In the genomic region with DNA sequence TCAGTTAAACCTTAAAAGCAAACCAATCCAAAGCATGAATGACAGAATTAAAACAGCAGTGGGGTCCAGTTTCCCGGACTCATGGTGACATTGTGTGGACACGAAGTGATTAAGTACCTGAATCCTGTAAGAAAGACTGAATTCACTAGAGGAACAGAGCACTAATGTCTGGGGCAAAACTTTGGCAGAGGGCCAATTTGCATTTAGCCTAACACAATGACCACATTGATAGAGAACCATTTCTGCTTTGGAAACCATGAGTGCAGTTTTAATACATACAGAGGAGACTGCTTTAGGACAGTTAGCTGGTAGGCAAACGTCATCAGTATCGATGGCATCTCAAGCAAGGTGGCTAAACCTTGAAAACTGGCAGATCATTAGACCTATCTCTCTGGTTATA, we compare ENCODE assay signal across 12 mouse cellular contexts.
A peak's percentile ranks its signal among the peaks of the same experiment; 100 is the strongest.
DNase-seq lines count a peak whose midpoint lies in the region; ATAC-seq and TF ChIP-seq lines count a peak whose summit lies in the region.
"Had no signal": no experiment of that assay in that cellular context is flagged by ENCODE, and none has a peak within 500 bp of the region (broad histone marks: within the 10 kb centered on the region; RNA-seq: fewer than 3 reads in every experiment).

No protein-coding gene starts in this region.

- H3K4me3 ChIP-seq in lung, embryonic 16.5 days (ENCODE audit: low read length): no peak overlapping the region
- no peak overlapping the region for H3K4me3 ChIP-seq in lung, adult 2 months (replicated peaks; ENCODE audit: extremely low read depth, low read depth, low read length)
- no peak overlapping the region for H3K4me3 ChIP-seq in embryonic facial prominence, embryonic 14.5 days (ENCODE audit: low read depth, low read length)
- H3K4me3 ChIP-seq in limb, embryonic 11.5 days (ENCODE audit: low read depth, low read length): no peak overlapping the region
- no peak overlapping the region for H3K4me3 ChIP-seq in stomach, embryonic 14.5 days (ENCODE audit: low read depth, low read length)
- H3K4me3 ChIP-seq in heart, embryonic 12.5 days: no peak overlapping the region

- no peak overlapping the region for H3K9ac ChIP-seq in lung, embryonic 16.5 days (ENCODE audit: low read length)
- no peak overlapping the region for H3K9ac ChIP-seq in embryonic facial prominence, embryonic 14.5 days (ENCODE audit: low read depth, low read length)
- H3K9ac ChIP-seq in limb, embryonic 11.5 days (ENCODE audit: low read length): no peak overlapping the region
- no peak overlapping the region for H3K9ac ChIP-seq in stomach, embryonic 14.5 days (replicated peaks; ENCODE audit: low read depth, low read length)
- no peak overlapping the region for H3K9ac ChIP-seq in heart, embryonic 12.5 days

- no peak for TF ChIP-seq POLR2A in lung, adult 2 months (IDR thresholded peaks at IDR 0.05; ENCODE audit: borderline replicate concordance, extremely low read depth, low read depth, low read length)

- no peaks in the 10 kb centered on the region for H3K36me3 ChIP-seq in lung, embryonic 16.5 days (ENCODE audit: control insufficient read depth, insufficient read depth, low read length)
- H3K36me3 ChIP-seq in embryonic facial prominence, embryonic 14.5 days (ENCODE audit: control insufficient read depth, insufficient read depth, low read length): no peaks in the 10 kb centered on the region
- no peaks in the 10 kb centered on the region for H3K36me3 ChIP-seq in limb, embryonic 11.5 days (ENCODE audit: control insufficient read depth, insufficient read depth, low read length)
- no peaks in the 10 kb centered on the region for H3K36me3 ChIP-seq in stomach, embryonic 14.5 days (ENCODE audit: control insufficient read depth, insufficient read depth, low read length)
- no peaks in the 10 kb centered on the region for H3K36me3 ChIP-seq in heart, embryonic 12.5 days

- DNase-seq in lung, adult 2 months: no peak
- DNase-seq in embryonic facial prominence, embryonic 14.5 days (ENCODE audit: low spot score): peak; percentile 66
- DNase-seq in limb, embryonic 11.5 days (ENCODE audit: low spot score): peak; percentile 51
- no peak for DNase-seq in adrenal gland, adult 2 months
- no peak for DNase-seq in right cerebral cortex, postnatal 4 days
- DNase-seq: cerebellum, adult 9-11 months; kidney, postnatal 14 days; thymus, adult 2 months had no signal

- no peaks in the 10 kb centered on the region for H3K4me1 ChIP-seq in lung, embryonic 16.5 days (replicated peaks; ENCODE audit: control insufficient read depth, insufficient read depth, low read length)
- H3K4me1 ChIP-seq in lung, adult 2 months (ENCODE audit: control insufficient read depth, insufficient read depth, low read length): no peaks in the 10 kb centered on the region
- no peaks in the 10 kb centered on the region for H3K4me1 ChIP-seq in embryonic facial prominence, embryonic 14.5 days (ENCODE audit: control insufficient read depth, insufficient read depth, low read length)
- H3K4me1 ChIP-seq in limb, embryonic 11.5 days (ENCODE audit: control insufficient read depth, insufficient read depth, low read length): peaks cover 7% of the 10 kb centered on the region; the same call in 1 of the 2 replicates
- no peaks in the 10 kb centered on the region for H3K4me1 ChIP-seq in stomach, embryonic 14.5 days (ENCODE audit: control insufficient read depth, insufficient read depth, low read length)
- H3K4me1 ChIP-seq in heart, embryonic 12.5 days (replicated peaks): no peaks in the 10 kb centered on the region

- H3K9me3 ChIP-seq in lung, embryonic 16.5 days (ENCODE audit: control insufficient read depth, low read length): no peaks in the 10 kb centered on the region
- H3K9me3 ChIP-seq in embryonic facial prominence, embryonic 14.5 days (ENCODE audit: control insufficient read depth, low read length): no peaks in the 10 kb centered on the region
- H3K9me3 ChIP-seq in limb, embryonic 11.5 days (ENCODE audit: control insufficient read depth, low read length): no peaks in the 10 kb centered on the region
- no peaks in the 10 kb centered on the region for H3K9me3 ChIP-seq in stomach, embryonic 14.5 days (ENCODE audit: control insufficient read depth, low read depth, low read length)
- H3K9me3 ChIP-seq in heart, embryonic 12.5 days (replicated peaks): no peaks in the 10 kb centered on the region

- no peak overlapping the region for H3K27ac ChIP-seq in lung, embryonic 16.5 days (ENCODE audit: low read length)
- H3K27ac ChIP-seq in embryonic facial prominence, embryonic 14.5 days (replicated peaks; ENCODE audit: low read depth, low read length): no peak overlapping the region
- no peak overlapping the region; the same call in 1 of the 2 replicates for H3K27ac ChIP-seq in limb, embryonic 11.5 days (replicated peaks; ENCODE audit: low read depth, low read length)
- no peak overlapping the region for H3K27ac ChIP-seq in stomach, embryonic 14.5 days (ENCODE audit: low read length)
- H3K27ac ChIP-seq in heart, embryonic 12.5 days (ENCODE audit: poor library complexity, severe bottlenecking): no peak overlapping the region

- no peak overlapping the region for H3K4me2 ChIP-seq in lung, embryonic 16.5 days (ENCODE audit: low read depth, low read length)
- H3K4me2 ChIP-seq in embryonic facial prominence, embryonic 14.5 days (ENCODE audit: low read depth, low read length): no peak overlapping the region
- no peak overlapping the region for H3K4me2 ChIP-seq in limb, embryonic 11.5 days (ENCODE audit: low read depth, severe bottlenecking)
- no peak overlapping the region for H3K4me2 ChIP-seq in stomach, embryonic 14.5 days (replicated peaks; ENCODE audit: low read depth, low read length)
- no peak overlapping the region for H3K4me2 ChIP-seq in heart, embryonic 12.5 days

- TF ChIP-seq CTCF in lung, adult 2 months (IDR thresholded peaks at IDR 0.05; ENCODE audit: insufficient read depth, low read length): no peak

- no peaks in the 10 kb centered on the region for H3K27me3 ChIP-seq in lung, embryonic 16.5 days (ENCODE audit: control insufficient read depth, insufficient read depth, low read depth, low read length)
- H3K27me3 ChIP-seq in embryonic facial prominence, embryonic 14.5 days (replicated peaks; ENCODE audit: control insufficient read depth, insufficient read depth, low read length): no peaks in the 10 kb centered on the region
- no peaks in the 10 kb centered on the region for H3K27me3 ChIP-seq in limb, embryonic 11.5 days (ENCODE audit: control insufficient read depth, insufficient read depth, low read length)
- H3K27me3 ChIP-seq in stomach, embryonic 14.5 days (ENCODE audit: control insufficient read depth, insufficient read depth, low read length): no peaks in the 10 kb centered on the region
- no peaks in the 10 kb centered on the region for H3K27me3 ChIP-seq in heart, embryonic 12.5 days (replicated peaks)

- 41% methylated on average over 4 of the region's 4 CpGs for WGBS in lung, embryonic 16.5 days
- 43% methylated on average over 4 of the region's 4 CpGs for WGBS in lung, adult 2 months
- WGBS in embryonic facial prominence, embryonic 14.5 days: 34% methylated on average over 4 of the region's 4 CpGs
- 65% methylated on average over 4 of the region's 4 CpGs for WGBS in limb, embryonic 11.5 days
- 34% methylated on average over 4 of the region's 4 CpGs for WGBS in stomach, embryonic 14.5 days
- WGBS in heart, embryonic 12.5 days: 47% methylated on average over 4 of the region's 4 CpGs

- 0 out of 2 replicates have a peak, but pooled peaks have one; percentile 23 for ATAC-seq in lung, embryonic 16.5 days (ENCODE audit: low read depth)
- ATAC-seq in embryonic facial prominence, embryonic 14.5 days (ENCODE audit: low read depth): peak; percentile 86
- ATAC-seq in limb, embryonic 11.5 days (ENCODE audit: insufficient number of reproducible peaks, low FRiP score, low TSS enrichment, low read depth): peak; percentile 83
- peak; percentile 77 for ATAC-seq in stomach, embryonic 14.5 days (ENCODE audit: insufficient number of reproducible peaks, insufficient read depth, low FRiP score, low read depth)
- ATAC-seq in heart, embryonic 12.5 days (ENCODE audit: insufficient number of reproducible peaks, low FRiP score): no peak
- ATAC-seq: activated CD4-positive, CD25-positive, alpha-beta regulatory T cell, adult 4 months had no signal

Comparison
In these comparisons a context has a peak if more than half of its experiments do, and no peak if none do; other contexts are left out.
1. DNase-seq: peak in embryonic facial prominence, embryonic 14.5 days (single experiment) and limb, embryonic 11.5 days (single experiment); none in lung, adult 2 months (single experiment), adrenal gland, adult 2 months (single experiment) and right cerebral cortex, postnatal 4 days (single experiment).